Mouse (Mus musculus): ENCODE measurements around the gene Ttn. TPM values are rescaled to one million over a fixed set of nuclear protein-coding genes. Genes with fewer than 3 reads are reported as not detected.

The Ttn gene
- polyA plus RNA-seq, 1 experiment from 2014 or later, result 608 TPM

GRCm38 (mm10) chr2:76865497-76865896 lies 116.8 kb downstream of the Ttn start:
- H3K4me1 ChIP-seq (ENCODE audit: control insufficient read depth, insufficient read depth, low read length), result no peaks in the 10 kb centered on the region
- no peak overlapping the region for H3K9ac ChIP-seq (ENCODE audit: low read depth, low read length)
- H3K27me3 ChIP-seq (ENCODE audit: control insufficient read depth, insufficient read depth, low read length), result no peaks in the 10 kb centered on the region
- no peak overlapping the region for H3K4me3 ChIP-seq (ENCODE audit: low read depth, low read length)
- WGBS (ENCODE audit: insufficient replicate concordance), result 80% methylated on average over 2 of the region's 2 CpGs
- H3K9me3 ChIP-seq (replicated peaks; ENCODE audit: control insufficient read depth, low read length), result no peaks in the 10 kb centered on the region
- no peak for ATAC-seq (replicated peaks; ENCODE audit: insufficient number of reproducible peaks, low FRiP score, low TSS enrichment)
- 0 out of 2 replicates have a peak, but pooled peaks cover 4% of the 10 kb centered on the region for H3K36me3 ChIP-seq (ENCODE audit: control insufficient read depth, insufficient read depth, low read length)
- no peak overlapping the region for H3K27ac ChIP-seq (ENCODE audit: low read depth, low read length)
- no peak overlapping the region for H3K4me2 ChIP-seq

DNA sequence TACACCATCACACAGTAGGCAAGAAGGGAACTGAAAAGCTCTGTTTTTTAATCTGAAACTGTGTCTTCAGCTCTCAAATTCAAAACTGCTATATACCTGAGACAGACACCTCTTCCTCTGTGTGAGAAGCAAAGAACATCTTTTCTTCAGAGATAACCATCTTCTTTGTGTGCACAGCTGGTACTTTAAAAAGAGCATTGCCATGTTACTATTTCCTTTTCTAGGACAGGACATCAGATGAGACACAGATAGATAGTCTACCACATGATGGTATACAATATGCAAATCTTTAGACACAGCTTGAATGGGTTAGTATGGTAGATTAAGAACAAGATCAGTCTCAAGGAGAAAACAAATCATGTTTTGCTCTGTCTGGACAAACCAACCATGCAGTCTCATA lies 121.0 kb downstream of the Ttn start:
- H3K4me2 ChIP-seq, result no peak overlapping the region
- no peaks in the 10 kb centered on the region for H3K9me3 ChIP-seq (replicated peaks; ENCODE audit: control insufficient read depth, low read length)
- H3K4me3 ChIP-seq (ENCODE audit: low read depth, low read length), result no peak overlapping the region
- H3K36me3 ChIP-seq (ENCODE audit: control insufficient read depth, insufficient read depth, low read length), result peaks cover 7% of the 10 kb centered on the region; the same call in 1 of the 2 replicates
- no peaks in the 10 kb centered on the region for H3K4me1 ChIP-seq (ENCODE audit: control insufficient read depth, insufficient read depth, low read length)
- H3K27me3 ChIP-seq (ENCODE audit: control insufficient read depth, insufficient read depth, low read length), result no peaks in the 10 kb centered on the region
- no peak overlapping the region for H3K27ac ChIP-seq (ENCODE audit: low read depth, low read length)
- ATAC-seq (replicated peaks; ENCODE audit: insufficient number of reproducible peaks, low FRiP score, low TSS enrichment), result no peak
- H3K9ac ChIP-seq (ENCODE audit: low read depth, low read length), result no peak overlapping the region

DNA sequence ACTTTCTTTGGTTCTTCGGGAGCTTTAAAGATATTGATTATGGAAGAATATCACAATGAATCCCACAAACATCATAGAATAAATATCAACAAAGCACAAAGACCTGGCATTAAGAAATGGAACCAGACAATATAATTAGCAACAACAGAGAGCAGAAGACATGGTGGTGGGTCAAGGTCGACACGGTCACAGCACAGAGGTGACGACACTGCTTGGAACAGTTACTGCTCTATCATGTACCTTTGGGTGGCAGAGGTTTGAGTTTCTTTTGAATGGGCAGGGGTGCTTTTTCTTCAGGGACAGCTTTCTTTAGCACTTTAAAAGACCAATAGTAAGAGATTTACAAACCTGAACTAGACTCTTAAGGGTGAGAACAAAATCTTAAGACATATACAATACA lies 132.3 kb downstream of the Ttn start:
- Histone ChIP-seq H3K9ac (ENCODE audit: low read depth, low read length) (no peak overlapping the region), H3K36me3 (ENCODE audit: control insufficient read depth, insufficient read depth, low read length) (no peaks in the 10 kb centered on the region), H3K4me1 (ENCODE audit: control insufficient read depth, insufficient read depth, low read length) (no peaks in the 10 kb centered on the region), H3K4me3 (ENCODE audit: low read depth, low read length) (no peak overlapping the region), H3K27me3 (ENCODE audit: control insufficient read depth, insufficient read depth, low read length) (no peaks in the 10 kb centered on the region), H3K4me2 (no peak overlapping the region), H3K27ac (ENCODE audit: low read depth, low read length) (no peak overlapping the region), H3K9me3 (replicated peaks; ENCODE audit: control insufficient read depth, low read length) (no peaks in the 10 kb centered on the region)
- whole genome bisulfite sequencing (ENCODE audit: insufficient replicate concordance), result 80% methylated on average over 4 of the region's 4 CpGs
- no peak for ATAC-seq (replicated peaks; ENCODE audit: insufficient number of reproducible peaks, low FRiP score, low TSS enrichment)

- H3K27me3 ChIP-seq (ENCODE audit: control insufficient read depth, insufficient read depth, low read length), result no peaks in the 10 kb centered on the region
- ATAC-seq (replicated peaks; ENCODE audit: insufficient number of reproducible peaks, low FRiP score, low TSS enrichment), result no peak
- H3K4me3 ChIP-seq (ENCODE audit: low read depth, low read length), result no peak overlapping the region
- no peak overlapping the region for H3K4me2 ChIP-seq
- H3K9me3 ChIP-seq (replicated peaks; ENCODE audit: control insufficient read depth, low read length), result no peaks in the 10 kb centered on the region
- no peak overlapping the region for H3K9ac ChIP-seq (ENCODE audit: low read depth, low read length)
- no peak overlapping the region for H3K27ac ChIP-seq (ENCODE audit: low read depth, low read length)
- WGBS (ENCODE audit: insufficient replicate concordance), result 61% methylated on average over 1 of the region's 1 CpGs
- H3K4me1 ChIP-seq (ENCODE audit: control insufficient read depth, insufficient read depth, low read length), result no peaks in the 10 kb centered on the region
- peaks cover 3% of the 10 kb centered on the region; the same call in 1 of the 2 replicates for H3K36me3 ChIP-seq (ENCODE audit: control insufficient read depth, insufficient read depth, low read length)
Measured at GRCm38 (mm10) chr2:76843162-76843561, 139.2 kb downstream of the Ttn start.

- ATAC-seq (replicated peaks; ENCODE audit: insufficient number of reproducible peaks, low FRiP score, low TSS enrichment), result no peak
- no peaks in the 10 kb centered on the region; the same call in 1 of the 2 replicates for H3K36me3 ChIP-seq (ENCODE audit: control insufficient read depth, insufficient read depth, low read length)
- no peak overlapping the region for H3K4me3 ChIP-seq (ENCODE audit: low read depth, low read length)
- no peaks in the 10 kb centered on the region for H3K9me3 ChIP-seq (replicated peaks; ENCODE audit: control insufficient read depth, low read length)
- no peak overlapping the region for H3K27ac ChIP-seq (ENCODE audit: low read depth, low read length)
- no peaks in the 10 kb centered on the region for H3K27me3 ChIP-seq (ENCODE audit: control insufficient read depth, insufficient read depth, low read length)
- H3K4me2 ChIP-seq, result no peak overlapping the region
- H3K9ac ChIP-seq (ENCODE audit: low read depth, low read length), result no peak overlapping the region
- H3K4me1 ChIP-seq (ENCODE audit: control insufficient read depth, insufficient read depth, low read length), result no peaks in the 10 kb centered on the region
Measured at GRCm38 (mm10) chr2:76820472-76820871, 161.9 kb downstream of the Ttn start.

- 61% methylated on average over 2 of the region's 2 CpGs for WGBS (ENCODE audit: insufficient replicate concordance)
- no peaks in the 10 kb centered on the region; the same call in 1 of the 2 replicates for H3K36me3 ChIP-seq (ENCODE audit: control insufficient read depth, insufficient read depth, low read length)
- no peak for ATAC-seq (replicated peaks; ENCODE audit: insufficient number of reproducible peaks, low FRiP score, low TSS enrichment)
Measured at GRCm38 (mm10) chr2:76817796-76818195, 164.6 kb downstream of the Ttn start.

DNA sequence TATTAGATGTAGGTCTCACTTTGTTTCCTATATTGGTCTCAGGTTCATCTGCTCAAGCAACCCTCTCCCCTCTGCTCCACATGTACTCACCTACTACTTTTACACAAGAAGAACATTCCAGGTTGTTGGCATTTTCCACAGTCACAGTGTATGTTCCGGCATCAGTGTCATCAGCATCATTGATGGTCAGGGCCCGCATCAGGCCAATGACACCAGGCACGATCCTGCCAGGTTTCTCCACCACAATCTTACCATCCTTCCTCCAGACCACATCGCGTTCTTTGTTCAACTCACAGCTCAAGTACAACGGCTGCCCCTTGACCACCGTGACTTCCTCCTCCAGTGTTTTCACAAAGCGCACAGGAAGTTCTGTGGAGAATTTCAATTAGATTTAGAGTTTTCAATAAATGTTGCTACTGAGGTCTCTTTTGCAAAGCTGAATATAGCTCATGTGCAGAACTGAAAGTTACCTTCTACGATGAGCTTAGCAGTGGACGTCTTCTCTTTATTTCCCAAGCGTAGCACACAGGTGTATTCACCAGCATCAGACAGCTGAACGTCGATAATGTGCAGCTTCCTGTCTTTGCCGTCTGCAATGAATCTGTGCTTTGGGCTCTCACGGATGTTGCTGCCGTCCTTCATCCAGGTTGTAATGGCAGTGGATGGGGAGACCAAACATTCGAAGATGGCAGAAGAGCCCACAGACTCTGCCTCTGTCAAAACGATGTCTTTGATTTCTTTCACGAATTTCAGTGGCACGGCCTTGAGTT lies 168.1 kb downstream of the Ttn start:
- H3K27ac ChIP-seq (ENCODE audit: low read depth, low read length), result no peak overlapping the region
- H3K9me3 ChIP-seq (replicated peaks; ENCODE audit: control insufficient read depth, low read length), result no peaks in the 10 kb centered on the region
- H3K4me2 ChIP-seq, result no peak overlapping the region
- WGBS (ENCODE audit: insufficient replicate concordance), result 85% methylated on average over 20 of the region's 20 CpGs
- no peak overlapping the region for H3K9ac ChIP-seq (ENCODE audit: low read depth, low read length)
- H3K4me1 ChIP-seq (ENCODE audit: control insufficient read depth, insufficient read depth, low read length), result peaks cover 5% of the 10 kb centered on the region; the same call in 1 of the 2 replicates
- peaks cover 5% of the 10 kb centered on the region; the same call in 1 of the 2 replicates for H3K36me3 ChIP-seq (ENCODE audit: control insufficient read depth, insufficient read depth, low read length)
- H3K27me3 ChIP-seq (ENCODE audit: control insufficient read depth, insufficient read depth, low read length), result no peaks in the 10 kb centered on the region
- no peak overlapping the region for H3K4me3 ChIP-seq (ENCODE audit: low read depth, low read length)
- ATAC-seq (replicated peaks; ENCODE audit: insufficient number of reproducible peaks, low FRiP score, low TSS enrichment), result no peak

More at GRCm38 (mm10) chr2:76817796-76818195, 164.6 kb downstream of the Ttn start:
- Histone ChIP-seq H3K9me3 (replicated peaks; ENCODE audit: control insufficient read depth, low read length) (no peaks in the 10 kb centered on the region), H3K9ac (ENCODE audit: low read depth, low read length) (no peak overlapping the region), H3K27me3 (ENCODE audit: control insufficient read depth, insufficient read depth, low read length) (no peaks in the 10 kb centered on the region), H3K4me2 (no peak overlapping the region), H3K4me1 (ENCODE audit: control insufficient read depth, insufficient read depth, low read length) (no peaks in the 10 kb centered on the region), H3K27ac (ENCODE audit: low read depth, low read length) (no peak overlapping the region), H3K4me3 (ENCODE audit: low read depth, low read length) (no peak overlapping the region)

DNA sequence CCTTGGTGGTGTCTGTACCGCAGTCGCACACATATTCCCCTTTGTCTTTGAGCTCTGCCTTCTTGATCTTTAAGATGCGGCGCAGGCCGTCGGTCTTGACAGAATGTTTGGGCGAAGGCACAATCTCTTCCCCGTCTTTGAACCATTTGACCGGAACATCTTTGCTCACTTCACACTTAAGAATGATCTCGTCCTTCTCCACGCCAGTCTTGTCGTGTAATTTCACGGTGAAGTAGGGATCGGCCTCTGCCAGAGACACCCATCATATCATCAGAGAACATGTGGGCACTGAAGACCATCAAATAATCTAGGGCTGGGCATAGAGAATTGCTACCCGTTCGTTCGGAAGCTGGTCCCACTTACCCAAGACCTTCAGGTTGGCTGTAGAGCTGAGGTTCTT lies 171.2 kb downstream of the Ttn start:
- H3K27me3 ChIP-seq (ENCODE audit: control insufficient read depth, insufficient read depth, low read length), result no peaks in the 10 kb centered on the region
- H3K4me2 ChIP-seq, result no peak overlapping the region
- H3K9me3 ChIP-seq (replicated peaks; ENCODE audit: control insufficient read depth, low read length), result no peaks in the 10 kb centered on the region
- 88% methylated on average over 17 of the region's 17 CpGs for WGBS (ENCODE audit: insufficient replicate concordance)
- H3K4me3 ChIP-seq (ENCODE audit: low read depth, low read length), result no peak overlapping the region
- H3K4me1 ChIP-seq (ENCODE audit: control insufficient read depth, insufficient read depth, low read length), result peaks cover 8% of the 10 kb centered on the region; the same call in 1 of the 2 replicates
- no peak overlapping the region for H3K27ac ChIP-seq (ENCODE audit: low read depth, low read length)
- ATAC-seq (replicated peaks; ENCODE audit: insufficient number of reproducible peaks, low FRiP score, low TSS enrichment), result no peak
- no peak overlapping the region for H3K9ac ChIP-seq (ENCODE audit: low read depth, low read length)
- peaks cover 7% of the 10 kb centered on the region for H3K36me3 ChIP-seq (ENCODE audit: control insufficient read depth, insufficient read depth, low read length)

DNA sequence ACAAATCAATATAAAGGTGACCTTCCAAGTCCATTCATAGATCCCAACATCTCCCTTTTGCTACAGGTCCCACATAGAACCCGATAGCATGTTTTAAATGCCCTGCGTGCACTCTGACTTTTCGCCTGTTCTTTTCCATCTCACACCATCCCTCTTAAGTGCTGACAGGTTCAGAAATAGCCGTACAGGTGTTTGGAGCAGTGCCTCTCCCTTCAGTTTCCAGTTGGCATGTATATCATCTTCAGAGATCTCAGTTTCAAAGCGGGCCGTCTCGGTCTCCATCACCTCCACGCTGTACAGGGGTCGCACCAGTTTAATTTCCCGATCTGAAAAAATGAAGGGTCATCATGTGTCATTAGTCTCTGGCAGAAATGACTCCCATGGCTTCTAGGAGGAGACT lies 174.0 kb downstream of the Ttn start:
- Histone ChIP-seq H3K4me2 (peak overlapping the region; percentile 1), H3K4me1 (ENCODE audit: control insufficient read depth, insufficient read depth, low read length) (peaks cover 8% of the 10 kb centered on the region; the same call in 1 of the 2 replicates), H3K9me3 (replicated peaks; ENCODE audit: control insufficient read depth, low read length) (no peaks in the 10 kb centered on the region), H3K36me3 (ENCODE audit: control insufficient read depth, insufficient read depth, low read length) (peaks cover 7% of the 10 kb centered on the region), H3K27ac (ENCODE audit: low read depth, low read length) (peak overlapping the region; percentile 75), H3K4me3 (ENCODE audit: low read depth, low read length) (no peak overlapping the region), H3K27me3 (ENCODE audit: control insufficient read depth, insufficient read depth, low read length) (no peaks in the 10 kb centered on the region), H3K9ac (ENCODE audit: low read depth, low read length) (no peak overlapping the region)
- ATAC-seq (replicated peaks; ENCODE audit: insufficient number of reproducible peaks, low FRiP score, low TSS enrichment), result no peak
- WGBS (ENCODE audit: insufficient replicate concordance), result 46% methylated on average over 10 of the region's 10 CpGs

Measured in heart, embryonic 11.5 days (tissue).